Mouse (Mus musculus) testis, postnatal 14 days (tissue): ENCODE results near the gene Iqcn.
A peak's percentile ranks its signal among the peaks of the same experiment; 100 is the strongest.

Source experiments
- DNase-seq: peaks from one replicate; pipeline ENCODE4 v3.0.0; 2021; ENCODE audit warnings: low spot score

Gene Iqcn

GRCm38 (mm10) chr8:70679404-70679803, 23.9 kb upstream of the Iqcn start:
- no peak for DNase-seq

GRCm38 (mm10) chr8:70680039-70680438, 23.2 kb upstream of the Iqcn start:
- no peak for DNase-seq

GRCm38 (mm10) chr8:70681410-70681809, 21.8 kb upstream of the Iqcn start:
- no peak for DNase-seq

DNA sequence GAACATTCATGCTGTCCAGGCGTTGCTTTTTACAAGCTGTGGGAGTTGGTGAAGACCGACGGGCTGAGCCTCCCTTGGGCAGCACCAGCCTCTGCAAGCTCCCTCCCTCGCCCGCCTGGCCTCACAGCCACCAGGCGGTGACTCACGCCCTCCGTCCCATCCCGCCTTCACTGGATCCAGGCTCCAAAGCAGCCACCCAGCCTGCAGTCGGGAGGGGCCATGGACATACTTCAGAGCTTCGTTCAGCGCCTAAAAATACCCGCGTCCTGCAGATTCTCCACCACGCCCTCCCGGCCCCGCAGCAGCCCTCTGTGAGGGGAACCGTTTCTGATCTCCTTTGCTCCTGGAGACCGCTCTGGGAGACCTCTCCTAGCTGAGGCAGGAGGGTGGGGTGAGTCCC, 21.1 kb upstream of the Iqcn start:
- no peak for DNase-seq

DNA sequence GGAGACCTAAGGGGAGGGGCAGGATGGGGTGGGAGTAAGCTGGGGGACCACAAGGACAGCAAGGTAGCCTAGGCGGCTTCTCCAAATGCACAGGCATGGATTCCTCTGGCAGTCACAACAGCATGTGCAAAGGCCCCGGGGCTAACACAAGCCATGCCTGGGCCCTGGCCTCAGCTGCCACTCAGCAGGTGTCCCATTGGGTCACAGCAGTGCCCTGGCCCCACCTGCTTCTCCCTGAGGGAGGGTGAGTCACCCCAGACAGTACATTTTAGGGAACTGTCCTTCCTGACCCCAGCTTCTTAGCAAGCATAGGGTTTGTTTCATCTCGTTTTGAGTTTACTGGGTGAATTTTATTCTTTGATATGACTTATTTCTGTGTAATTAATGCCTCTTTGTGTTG, 20.6 kb upstream of the Iqcn start:
- no peak for DNase-seq

GRCm38 (mm10) chr8:70684291-70684690, 19.0 kb upstream of the Iqcn start:
- DNase-seq = no peak

- no peak for DNase-seq
These were observed 15.7 kb upstream of the Iqcn start for GRCm38 (mm10) chr8:70687576-70687975.

DNA sequence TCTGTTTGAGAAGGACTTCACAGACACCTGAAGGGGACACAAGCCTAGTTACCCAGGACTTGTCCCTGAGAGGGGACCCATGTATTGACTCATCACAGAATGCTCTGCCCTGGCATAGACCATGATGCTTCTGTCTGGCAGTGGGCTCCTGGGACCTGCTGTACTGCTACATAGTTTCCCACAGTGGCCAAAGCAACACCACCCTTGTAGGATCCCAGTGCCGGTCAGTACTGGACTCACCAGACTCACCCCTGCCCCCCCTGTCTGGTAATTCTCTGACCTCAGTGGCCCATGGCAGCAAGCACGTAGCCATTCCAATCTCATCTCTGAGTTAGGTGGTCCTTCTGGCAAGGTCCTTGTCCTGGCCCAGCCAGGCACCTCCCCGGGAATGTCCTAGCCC, 15.1 kb upstream of the Iqcn start:
- DNase-seq = no peak

DNA sequence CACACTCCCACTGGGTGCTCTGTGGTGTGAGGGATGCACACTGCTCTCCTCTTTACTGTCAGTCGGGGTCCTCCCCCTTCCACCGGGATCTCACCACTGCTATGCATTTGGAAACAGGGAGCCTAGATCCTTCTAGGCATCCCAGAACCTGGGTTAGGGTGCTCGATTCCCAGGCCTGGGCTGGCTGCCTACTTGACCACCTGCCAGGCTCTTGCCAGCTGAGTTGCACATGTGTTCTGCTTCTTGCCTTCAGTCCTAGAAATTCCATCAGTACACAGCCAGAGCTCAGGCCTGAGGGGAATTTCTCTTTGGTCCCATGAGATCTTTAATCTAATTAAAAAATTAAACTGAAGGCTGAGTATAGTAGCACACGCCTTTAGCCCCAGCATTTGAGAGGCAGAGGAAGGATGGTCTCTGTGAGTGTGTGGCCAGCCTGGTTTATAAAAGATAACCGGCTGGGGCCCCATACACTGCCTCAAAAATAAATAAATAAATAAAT, 13.3 kb upstream of the Iqcn start:
- DNase-seq = no peak

DNA sequence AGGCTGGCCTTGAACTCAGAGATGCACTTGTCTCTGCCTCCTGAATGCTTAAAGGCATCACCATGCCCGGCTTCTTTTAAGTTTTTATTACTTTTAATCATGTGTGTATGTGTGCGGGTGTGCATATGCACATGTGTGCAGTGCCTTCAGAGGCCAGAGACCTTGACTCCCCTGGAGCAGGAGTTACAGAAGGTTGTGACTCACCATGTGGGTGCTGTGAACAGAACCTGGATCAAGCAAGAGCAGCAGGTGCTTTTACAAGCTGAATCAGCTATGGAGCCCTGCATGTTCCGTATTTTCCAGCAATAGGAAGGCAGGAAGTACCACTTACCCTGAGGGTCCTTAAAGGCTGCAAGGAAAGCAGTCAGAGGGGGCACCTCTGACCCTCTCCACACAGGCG, 12.0 kb upstream of the Iqcn start:
- DNase-seq = no peak

- peak; percentile 86 for DNase-seq
These were observed 11.5 kb upstream of the Iqcn start for GRCm38 (mm10) chr8:70691727-70692231.

DNA sequence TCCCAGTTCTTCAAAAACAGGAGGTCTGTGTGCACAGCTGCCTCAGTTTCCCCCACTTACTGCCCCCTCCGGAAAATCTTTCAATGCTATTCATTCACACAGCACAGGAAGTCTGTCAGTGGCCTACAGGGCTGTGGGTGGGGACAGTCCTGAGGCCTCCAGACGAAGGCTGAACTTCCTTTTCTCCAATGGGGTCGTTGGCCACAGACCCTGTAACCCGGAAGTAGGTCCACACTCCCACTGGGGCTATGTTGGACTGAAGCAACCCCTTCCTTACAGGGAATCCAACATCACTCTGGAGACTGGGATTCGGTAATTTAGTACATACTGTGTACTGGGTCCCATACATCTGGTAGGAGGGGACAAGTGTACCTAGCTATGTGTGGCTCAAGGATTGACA, 9.6 kb upstream of the Iqcn start:
- no peak for DNase-seq

DNA sequence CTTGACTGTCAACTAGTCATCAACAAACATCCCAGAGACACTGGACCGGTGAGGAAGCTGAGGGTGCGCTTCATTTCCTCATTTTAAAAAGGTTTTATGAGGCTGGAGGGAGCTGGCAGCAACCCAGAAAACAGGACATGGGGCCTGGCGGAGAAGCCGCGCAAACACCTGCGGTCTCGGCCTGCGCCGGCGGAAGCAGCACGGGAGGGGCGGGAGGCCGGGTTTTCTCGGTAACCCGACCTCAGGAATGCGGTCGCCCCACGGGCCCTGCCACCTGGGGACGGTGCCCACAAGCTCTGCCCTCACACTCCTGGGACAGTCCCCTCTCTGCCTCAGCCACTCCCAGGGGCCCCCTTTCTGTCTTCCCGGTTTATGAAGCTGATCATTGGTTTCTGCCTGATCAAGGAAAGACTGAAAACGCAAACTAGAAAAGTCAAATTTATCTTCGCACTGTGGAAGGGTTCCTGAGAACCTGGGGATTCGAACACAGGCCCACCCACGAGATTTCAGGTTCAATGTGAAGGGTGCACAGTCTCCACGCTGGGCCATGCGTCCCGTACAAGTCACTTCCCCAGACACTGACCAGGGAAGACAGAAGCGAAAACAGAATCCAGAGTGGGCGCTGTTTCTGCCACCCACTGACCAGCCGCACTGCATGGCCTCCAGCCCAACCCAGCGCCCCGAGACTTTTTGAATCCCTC, 7.8 kb upstream of the Iqcn start:
- no peak for DNase-seq

DNA sequence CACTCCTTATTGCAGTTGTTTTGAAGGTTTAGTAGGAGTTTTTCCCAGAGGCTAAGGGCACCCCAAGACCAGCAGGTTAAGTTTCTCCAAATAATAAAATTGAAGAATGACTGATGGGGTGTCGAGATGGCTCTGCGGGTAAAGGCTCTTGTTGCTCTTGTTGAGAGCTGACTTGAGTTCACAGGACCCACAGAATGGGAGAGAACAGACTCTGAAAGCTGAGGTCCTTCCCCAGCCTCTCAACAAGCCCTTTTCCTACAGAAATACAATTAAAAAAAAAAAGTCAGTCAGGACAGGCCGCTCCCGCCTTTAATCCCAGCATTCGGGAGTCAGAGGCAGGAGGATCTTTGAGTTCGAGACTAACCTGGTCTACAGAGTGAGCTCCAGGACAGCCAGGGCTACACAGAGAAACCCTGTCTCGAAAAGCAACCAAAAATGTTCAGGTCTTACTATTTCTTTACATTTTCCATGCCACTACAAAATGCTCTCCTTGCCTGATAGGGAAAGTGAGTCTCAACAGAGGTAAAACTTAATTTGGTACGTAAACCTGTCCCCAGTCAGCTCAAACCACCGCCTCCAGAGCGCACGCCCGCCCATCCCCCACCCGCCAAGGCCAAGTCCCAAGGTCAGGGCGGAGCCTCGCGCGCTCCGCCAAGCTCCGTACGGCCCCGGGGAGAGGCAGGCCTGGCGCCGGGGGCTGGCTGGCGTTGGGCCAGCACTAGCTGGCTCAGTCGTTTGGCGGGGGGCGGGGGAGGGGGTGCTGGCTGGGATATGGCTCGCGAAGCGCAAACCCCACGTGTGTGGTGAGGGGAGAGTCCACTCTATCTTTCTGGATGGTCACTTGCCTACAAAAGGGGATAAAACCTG, 7.0 kb upstream of the Iqcn start:
- peak; percentile 73 for DNase-seq

DNA sequence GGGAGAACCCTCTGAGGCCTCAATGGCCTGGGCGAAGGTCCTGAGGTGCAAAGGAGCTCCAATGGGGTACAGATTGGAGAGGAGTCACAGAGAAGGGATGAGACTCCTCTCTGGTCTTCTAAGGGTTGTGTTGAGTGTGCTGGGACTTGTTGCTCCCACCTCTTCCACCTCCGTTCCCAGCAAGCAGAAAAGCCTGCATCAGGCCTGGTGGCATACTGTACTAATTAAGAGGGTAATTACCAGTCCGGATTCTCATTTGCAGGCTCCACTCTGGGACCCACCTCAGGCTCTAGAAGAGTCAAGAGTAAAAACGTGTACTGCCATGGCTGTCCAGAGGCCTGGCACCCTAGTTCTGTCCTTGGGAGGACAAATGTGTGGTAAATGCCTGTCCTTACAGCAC, 6.3 kb upstream of the Iqcn start:
- no peak for DNase-seq

- no peak for DNase-seq
These were observed 5.6 kb upstream of the Iqcn start for GRCm38 (mm10) chr8:70697366-70698250.

DNA sequence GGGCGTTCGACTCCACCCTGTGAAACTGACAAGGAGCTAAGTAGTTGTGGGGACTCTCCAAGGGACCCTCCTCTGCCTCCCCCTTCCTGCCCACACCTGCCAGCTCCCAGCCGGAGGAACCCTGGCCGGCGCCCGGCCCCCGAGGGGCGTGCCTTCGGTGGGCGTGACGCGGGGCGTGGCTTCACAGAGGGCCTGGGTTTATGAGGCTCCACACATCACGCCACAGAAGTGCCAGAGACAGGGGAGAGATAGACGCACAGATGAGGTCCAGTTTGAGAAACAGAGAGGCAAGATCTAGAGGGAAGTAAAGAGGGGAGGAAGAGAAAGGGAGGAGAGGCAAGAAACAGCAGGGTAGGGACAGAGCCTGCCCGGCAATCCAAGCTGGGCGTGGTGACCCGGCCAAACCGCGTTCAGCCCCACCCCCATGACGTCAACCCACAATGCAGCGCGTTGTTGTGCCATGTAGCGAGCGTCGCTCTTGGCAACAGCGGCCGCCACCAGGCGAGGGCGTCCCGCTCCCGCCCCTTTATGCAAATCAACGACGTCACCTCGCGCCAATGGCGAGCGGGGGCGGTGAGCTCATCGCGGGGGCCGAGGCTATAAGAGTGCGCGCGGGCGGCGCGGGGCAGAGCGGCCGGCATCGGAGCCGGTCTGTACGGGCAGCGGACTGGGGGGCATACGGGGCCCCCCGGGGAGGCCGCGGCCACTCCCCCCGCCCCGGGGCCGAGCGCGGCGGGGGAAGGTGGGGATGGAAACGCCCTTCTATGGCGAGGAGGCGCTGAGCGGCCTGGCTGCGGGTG, 4.7 kb upstream of the Iqcn start, which contains the start of gene Jund:
Jund (plus strand) TSS at position 640 of the 800 bp plus-strand sequence.
- peak; percentile 99 for DNase-seq

- DNase-seq = peak; percentile 64
These were observed 4.0 kb upstream of the Iqcn start for GRCm38 (mm10) chr8:70699116-70699833.

DNA sequence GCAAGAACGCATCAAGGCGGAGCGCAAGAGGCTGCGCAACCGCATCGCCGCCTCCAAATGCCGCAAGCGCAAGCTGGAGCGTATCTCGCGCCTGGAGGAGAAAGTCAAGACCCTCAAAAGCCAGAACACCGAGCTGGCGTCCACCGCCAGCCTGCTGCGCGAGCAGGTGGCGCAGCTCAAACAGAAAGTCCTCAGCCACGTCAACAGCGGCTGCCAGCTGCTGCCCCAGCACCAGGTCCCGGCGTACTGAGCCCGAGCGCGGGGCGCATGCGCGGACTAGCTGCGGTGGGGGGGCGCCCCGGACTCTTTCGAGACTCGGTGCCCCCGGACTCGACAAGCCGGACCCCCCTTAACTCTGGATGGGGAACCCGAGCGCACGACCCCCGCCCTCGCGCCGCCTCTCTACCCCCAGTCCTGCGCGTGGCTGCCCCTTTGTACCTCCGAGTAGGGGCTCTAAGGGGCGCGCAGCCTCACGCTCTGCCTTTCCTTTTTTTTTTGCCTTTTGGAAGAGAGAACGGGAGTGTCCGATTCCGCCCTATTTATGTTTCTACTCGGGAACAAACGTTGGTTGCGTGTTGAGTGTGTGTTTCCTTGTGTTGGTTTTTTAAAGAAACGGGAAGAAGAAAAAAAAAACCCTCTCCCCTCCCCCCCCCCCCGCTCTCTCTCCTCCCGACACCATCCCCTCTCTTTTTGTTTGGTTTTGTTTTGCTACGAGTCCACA, 3.3 kb upstream of the Iqcn start:
- peak; percentile 75 for DNase-seq

DNA sequence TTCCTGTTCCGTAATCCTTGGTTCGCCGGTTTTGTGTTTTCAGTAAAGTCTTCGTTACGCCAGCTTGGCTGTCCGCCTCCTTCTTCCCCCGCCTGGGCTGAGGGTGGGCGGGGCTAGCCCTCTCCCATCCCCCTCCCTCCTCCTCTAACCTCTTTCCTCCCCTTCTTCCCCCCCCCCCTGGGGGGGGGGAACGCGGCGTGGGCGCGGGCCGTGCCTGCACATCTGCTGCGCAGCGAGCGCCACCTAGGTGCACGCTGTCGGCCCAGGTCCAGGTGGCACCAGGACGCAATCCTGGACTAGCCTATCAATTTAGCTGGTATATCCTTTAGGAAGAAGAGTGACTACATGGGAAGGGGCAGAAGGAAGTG, 2.7 kb upstream of the Iqcn start:
- DNase-seq = peak; percentile 84
